Mouse (Mus musculus) MEL (cell line): ENCODE measurements at regions not wholly inside any gene's neighbourhood (a gene's known extent, or its start where the extent isn't known, plus 50 kb on each side); places are given as distances from the start of the nearest gene placed in this dataset.

Experiments used
- CTCF ChIP-seq, 3 experiments: IDR thresholded peaks in 2 of 3; conservative IDR thresholded peaks in 1 of 3; 2 replicates each; pipeline ENCODE4 v1.5.1; 2011 to 2012; ENCODE audit warnings: low read length in 3 of 3, low read depth in 2 of 3, mild to moderate bottlenecking in 2 of 3, improper control_type of control experiment in 1 of 3, inconsistent platforms in 1 of 3, mixed read lengths in 1 of 3, moderate library complexity in 1 of 3; ENCODE audit not compliant: control insufficient read depth in 1 of 3, insufficient read depth in 1 of 3, poor library complexity in 1 of 3, severe bottlenecking in 1 of 3
- ELF1 ChIP-seq: IDR thresholded peaks from 2 replicates; pipeline ENCODE4 v1.6.1; 2014; ENCODE audit warnings: low read depth, mild to moderate bottlenecking, inconsistent platforms, low read length, improper control_type of control experiment, moderate library complexity
- EP300 ChIP-seq, 2 experiments: IDR thresholded peaks; 2 replicates each; pipeline ENCODE4 v1.6.1; 2011; ENCODE audit warnings: improper control_type of control experiment in 2 of 2, low read length in 2 of 2, low read depth in 1 of 2, mild to moderate bottlenecking in 1 of 2
- ETS1 ChIP-seq: IDR thresholded peaks from 2 replicates; pipeline ENCODE4 v1.6.1; 2012; ENCODE audit warnings: low read depth, mild to moderate bottlenecking, inconsistent platforms, low read length, improper control_type of control experiment, moderate library complexity
- GATA1 ChIP-seq: IDR thresholded peaks from 2 replicates; pipeline ENCODE4 v1.6.1; 2011; ENCODE audit warnings: low read depth, low read length, improper control_type of control experiment
- HCFC1 ChIP-seq: IDR thresholded peaks from 2 replicates; pipeline ENCODE4 v1.6.1; 2012; ENCODE audit warnings: low read depth, mild to moderate bottlenecking, inconsistent platforms, low read length, improper control_type of control experiment, moderate library complexity
- MXI1 ChIP-seq: IDR thresholded peaks from 2 replicates; pipeline ENCODE4 v1.6.1; 2011; ENCODE audit warnings: mild to moderate bottlenecking, low read depth, low read length, improper control_type of control experiment
- MYC ChIP-seq: IDR thresholded peaks from 2 replicates; pipeline ENCODE4 v1.6.1; 2011; ENCODE audit warnings: low read depth, mild to moderate bottlenecking, low read length, improper control_type of control experiment, moderate library complexity
- POLR2A ChIP-seq, 2 experiments: IDR thresholded peaks; 2 replicates each; pipeline ENCODE4 v1.6.1; 2011 to 2012; ENCODE audit warnings: low read length in 2 of 2, mild to moderate bottlenecking in 2 of 2, control low read depth in 1 of 2, improper control_type of control experiment in 1 of 2, low read depth in 1 of 2, moderate library complexity in 1 of 2; ENCODE audit not compliant: control insufficient read depth in 1 of 2, insufficient read depth in 1 of 2, poor library complexity in 1 of 2
- SMC3 ChIP-seq: IDR thresholded peaks from 2 replicates; pipeline ENCODE4 v1.6.1; 2011; ENCODE audit warnings: low read depth, low read length, improper control_type of control experiment

- TF ChIP-seq SMC3 (no peak), ETS1 (no peak), POLR2A (IDR thresholded peaks at IDR 0.05; ENCODE audit: control insufficient read depth in 1 of 2, insufficient read depth in 1 of 2, low read depth in 1 of 2, low read length in 2 of 2, poor library complexity in 1 of 2) (no peak), MYC (no peak), CTCF (IDR thresholded peaks at IDR 0.05 in 2 of 3, conservative IDR thresholded peaks at IDR 0.05 in 1 of 3; ENCODE audit: control insufficient read depth in 1 of 3, insufficient read depth in 1 of 3, low read depth in 2 of 3, low read length in 3 of 3, poor library complexity in 1 of 3, severe bottlenecking in 1 of 3) (no peak), MXI1 (no peak), ELF1 (no peak), EP300 (IDR thresholded peaks at IDR 0.05; ENCODE audit: low read depth in 1 of 2, low read length in 2 of 2) (no peak), HCFC1 (no peak), GATA1 (no peak)
Measured at GRCm38 (mm10) chr9:78795801-78796200, 180.5 kb downstream of the Cd109 start.
